Mouse (Mus musculus): ENCODE data around the gene H2-T23. TPM values are rescaled to one million over a fixed set of nuclear protein-coding genes. Genes with fewer than 3 reads are reported as not detected.

Gene H2-T23
- total and polyA plus RNA-seq, 3 experiments = 12.2 to 18.3 TPM; not detected in 1

DNA sequence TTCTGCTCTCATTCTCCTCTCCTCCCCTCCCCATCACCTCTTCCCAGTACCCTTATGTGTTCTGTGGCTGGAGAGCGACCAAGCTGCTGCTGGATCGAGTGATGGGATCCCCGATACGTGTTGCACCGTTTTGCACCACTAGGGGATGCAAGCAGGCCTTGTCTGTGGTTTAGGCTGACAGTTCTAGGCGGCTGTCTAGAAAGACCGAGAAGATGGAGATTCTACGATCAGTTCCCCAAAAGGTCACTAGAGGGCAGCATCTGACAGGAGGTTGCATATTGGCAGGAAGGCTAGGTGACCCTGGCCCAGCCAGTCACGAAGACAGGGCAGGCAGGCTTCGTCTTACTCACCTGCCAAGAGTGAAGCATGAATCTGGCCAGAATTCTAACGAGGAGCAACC, 35.7 kb downstream of the H2-T23 start:
- Histone ChIP-seq H3K27ac (ENCODE audit: control insufficient read depth, low read depth, low read length) (no peak overlapping the region), H3K9ac (ENCODE audit: control insufficient read depth, low read depth, low read length, poor library complexity, severe bottlenecking) (peak overlapping the region; percentile 15; the same call in 1 of the 2 replicates), H3K4me1 (ENCODE audit: control insufficient read depth in 1 of 2, insufficient read depth in 2 of 2, low read length in 2 of 2) (peaks cover 25 to 33% of the 10 kb centered on the region in 2 experiments), H3K4me3 (ENCODE audit: control insufficient read depth in 1 of 2, insufficient read depth in 1 of 2, low read depth in 2 of 2, low read length in 2 of 2) (no peak overlapping the region), H3K79me2 (ENCODE audit: control insufficient read depth, insufficient read depth, low read length, poor library complexity) (peaks cover 45% of the 10 kb centered on the region), H3K36me3 (ENCODE audit: control insufficient read depth in 1 of 2, insufficient read depth in 2 of 2, low read length in 2 of 2) (peaks cover 0 to 41% of the 10 kb centered on the region in 2 experiments; a peak in 3 of 4 replicates), H3K9me3 (replicated peaks; ENCODE audit: insufficient read depth, low read length) (no peaks in the 10 kb centered on the region), H3K27me3 (ENCODE audit: control insufficient read depth in 1 of 2, insufficient read depth in 2 of 2, low read length in 2 of 2) (no peaks in the 10 kb centered on the region)
- peak; percentile 98 for DNase-seq (ENCODE audit: low read depth, low spot score)
- TF ChIP-seq MYC (IDR thresholded peaks at IDR 0.05; ENCODE audit: low read depth, low read length) (0 out of 2 replicates have a peak, but pooled peaks have one; percentile 40), KAT2A (conservative IDR thresholded peaks at IDR 0.05; ENCODE audit: low read depth, low read length) (no peak), ETS1 (IDR thresholded peaks at IDR 0.05; ENCODE audit: low read depth, low read length) (peak; percentile 58; the same call in 1 of the 2 replicates), NELFE (IDR thresholded peaks at IDR 0.05; ENCODE audit: low read depth, low read length) (no peak), SIN3A (IDR thresholded peaks at IDR 0.05; ENCODE audit: low read length) (peak; percentile 98), MXI1 (IDR thresholded peaks at IDR 0.05; ENCODE audit: low read depth, low read length) (peak; percentile 88), ZC3H11A (IDR thresholded peaks at IDR 0.05; ENCODE audit: low read depth, low read length) (peak; percentile 99), GATA1 (IDR thresholded peaks at IDR 0.05; ENCODE audit: low read depth, low read length) (no peak), NRF1 (IDR thresholded peaks at IDR 0.05; ENCODE audit: insufficient read depth, low read depth, low read length, poor library complexity, severe bottlenecking) (no peak), E2F4 (IDR thresholded peaks at IDR 0.05; ENCODE audit: borderline replicate concordance, low read depth, low read length) (no peak), MAFK (IDR thresholded peaks at IDR 0.05; ENCODE audit: borderline replicate concordance, low read depth, low read length) (no peak), CHD1 (IDR thresholded peaks at IDR 0.05; ENCODE audit: low read depth, low read length) (no peak), UBTF (IDR thresholded peaks at IDR 0.05; ENCODE audit: borderline replicate concordance, insufficient read depth, low read depth, low read length) (no peak), RCOR1 (IDR thresholded peaks at IDR 0.05; ENCODE audit: low read depth, low read length) (peak; percentile 48; the same call in 1 of the 2 replicates), EP300 (IDR thresholded peaks at IDR 0.05; ENCODE audit: low read depth in 1 of 2, low read length in 2 of 2) (no peak; a peak in 2 of 4 replicates), MEF2A (IDR thresholded peaks at IDR 0.05; ENCODE audit: extremely low read depth, insufficient replicate concordance, low read depth, low read length, poor library complexity, severe bottlenecking) (no peak), TBP (IDR thresholded peaks at IDR 0.05; ENCODE audit: low read depth, low read length) (0 out of 2 replicates have a peak, but pooled peaks have one; percentile 37), CTCF (IDR thresholded peaks at IDR 0.05 in 2 of 3, conservative IDR thresholded peaks at IDR 0.05 in 1 of 3; ENCODE audit: control insufficient read depth in 1 of 3, insufficient read depth in 1 of 3, low read depth in 2 of 3, low read length in 3 of 3, poor library complexity in 1 of 3, severe bottlenecking in 1 of 3) (peak; percentile 64 to 100 (median 100)), ZNF384 (IDR thresholded peaks at IDR 0.05; ENCODE audit: low read depth, low read length) (0 out of 2 replicates have a peak, but pooled peaks have one; percentile 32), USF1 (IDR thresholded peaks at IDR 0.05; ENCODE audit: low read depth, low read length) (no peak), ZMIZ1 (IDR thresholded peaks at IDR 0.05; ENCODE audit: low read depth, low read length) (no peak), POLR2AphosphoS2 (IDR thresholded peaks at IDR 0.05; ENCODE audit: low read length) (0 out of 2 replicates have a peak, but pooled peaks have one; percentile 19), ELF1 (IDR thresholded peaks at IDR 0.05; ENCODE audit: low read depth, low read length) (no peak), JUND (IDR thresholded peaks at IDR 0.05; ENCODE audit: low read depth, low read length) (no peak), GABPA (IDR thresholded peaks at IDR 0.05; ENCODE audit: low read depth, low read length) (no peak), USF2 (IDR thresholded peaks at IDR 0.05; ENCODE audit: borderline replicate concordance in 1 of 2, insufficient read depth in 1 of 2, low read depth in 1 of 2, low read length in 2 of 2) (no peak), MAZ (IDR thresholded peaks at IDR 0.05; ENCODE audit: low read depth, low read length) (peak; percentile 57), MYB (IDR thresholded peaks at IDR 0.05; ENCODE audit: low read depth, low read length) (no peak), BHLHE40 (IDR thresholded peaks at IDR 0.05; ENCODE audit: borderline replicate concordance, low read depth, low read length) (0 out of 2 replicates have a peak, but pooled peaks have one; percentile 23), MAX (IDR thresholded peaks at IDR 0.05; ENCODE audit: low read length) (no peak; the same call in 1 of the 2 replicates), TAL1 (IDR thresholded peaks at IDR 0.05; ENCODE audit: low read length) (no peak), CHD2 (IDR thresholded peaks at IDR 0.05; ENCODE audit: low read length) (no peak), POLR2AphosphoS5 (IDR thresholded peaks at IDR 0.05; ENCODE audit: borderline replicate concordance, low read depth, low read length) (no peak), SMC3 (IDR thresholded peaks at IDR 0.05; ENCODE audit: low read depth, low read length) (peak; percentile 100), TCF12 (IDR thresholded peaks at IDR 0.05; ENCODE audit: low read depth, low read length) (no peak), HCFC1 (IDR thresholded peaks at IDR 0.05; ENCODE audit: low read depth, low read length) (peak; percentile 59), RAD21 (IDR thresholded peaks at IDR 0.05; ENCODE audit: low read depth, low read length) (no peak; the same call in none of the 2 replicates)

All from MEL (cell line).